Mouse (Mus musculus) activated CD4-positive, CD25-positive, alpha-beta regulatory T cell, adult 9 weeks (primary cell): Measurements from ENCODE around the gene Tspyl1. TPM values are rescaled to one million over a fixed set of nuclear protein-coding genes. Genes with fewer than 3 reads are reported as not detected.

Experiments
- polyA plus RNA-seq: library from polyadenylated mRNA; unstranded; fragments of 100-300 nt; shearing (Covaris generic); gene quantifications from one replicate; pipeline ENCODE4 v1.2.1, GENCODE M21; 2017

The Tspyl1 gene
- 77.9 TPM for polyA plus RNA-seq

DNA sequence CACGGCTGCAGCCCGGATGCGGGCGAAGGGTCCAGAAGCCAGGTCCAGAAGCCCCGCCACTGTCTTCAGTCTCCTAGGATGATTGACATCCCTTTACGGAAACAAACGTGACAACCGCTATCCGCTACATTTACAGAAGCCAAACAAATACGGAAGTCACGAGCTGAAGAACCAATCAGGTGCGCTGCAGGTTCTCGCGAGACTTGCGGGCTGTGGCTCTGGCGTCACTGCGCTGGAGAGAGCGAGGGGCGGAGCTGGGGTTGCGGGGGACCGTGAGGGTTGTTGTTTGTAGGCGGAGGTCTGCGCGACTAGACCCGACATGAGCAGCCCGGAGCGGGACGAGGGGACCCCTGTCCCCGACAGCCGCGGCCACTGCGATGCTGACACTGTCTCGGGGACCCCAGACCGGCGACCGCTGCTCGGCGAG lies at the start of gene Tspyl1:
Gene Tspyl1, plus strand, starts transcription at position 229 of the 427 bp plus-strand sequence.

DNA sequence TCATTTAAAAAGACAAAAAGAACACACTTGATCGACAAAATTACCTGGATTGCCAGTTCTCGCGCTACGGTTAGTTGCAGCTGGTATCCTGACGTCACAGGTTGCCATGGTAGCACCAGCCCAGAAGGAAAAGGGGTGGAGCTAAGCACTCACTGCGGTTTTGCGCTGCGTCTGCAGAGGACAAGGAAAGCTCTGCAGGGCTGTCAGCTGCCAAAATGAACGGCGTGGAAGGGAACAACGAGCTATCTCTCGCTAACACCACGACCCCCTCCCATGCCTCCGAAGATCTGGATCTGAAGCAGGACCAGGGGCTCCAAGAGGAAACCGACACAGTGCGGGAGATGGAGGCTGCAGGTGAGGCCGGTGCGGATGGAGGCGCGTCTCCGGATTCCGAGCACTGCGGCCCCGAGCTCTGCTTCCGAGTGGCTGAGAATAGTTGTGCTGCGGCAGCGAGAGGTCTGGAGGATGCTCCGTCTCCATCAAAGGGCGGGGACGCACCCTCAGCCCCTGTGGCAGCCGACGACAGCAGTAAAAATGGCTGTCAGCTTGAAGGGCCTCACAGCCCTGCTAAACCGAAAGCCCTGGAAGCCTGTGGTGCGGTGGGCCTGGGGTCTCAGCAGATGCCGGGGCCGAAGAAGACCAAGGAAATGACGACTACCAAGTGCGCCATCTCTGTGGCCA lies 15.4 kb downstream of the Tspyl1 start, which contains the start of gene Tspyl4:
Gene Tspyl4, plus strand, starts transcription at position 144 of the 681 bp plus-strand sequence.

Other genes starting within 250 kb of the Tspyl1 start
- not detected for gene Trappc3l, start 244.6 kb upstream of the Tspyl1 start, polyA plus RNA-seq
- gene Calhm4, start 237.9 kb upstream of the Tspyl1 start, polyA plus RNA-seq: 0.07 TPM
- not detected for gene Calhm5, start 185.7 kb upstream of the Tspyl1 start, polyA plus RNA-seq
- 24.7 TPM for gene Calhm6, start 154.2 kb upstream of the Tspyl1 start, polyA plus RNA-seq
- 4.0 TPM for gene Dse, start 74.5 kb upstream of the Tspyl1 start, polyA plus RNA-seq
- 13.3 TPM for gene Tspyl4, start 15.3 kb downstream of the Tspyl1 start, polyA plus RNA-seq
- gene Col10a1, start 107.8 kb downstream of the Tspyl1 start, polyA plus RNA-seq: 1.3 TPM
- 68.8 TPM for gene Nt5dc1, start 136.4 kb downstream of the Tspyl1 start, polyA plus RNA-seq
- gene Frk, start 201.2 kb downstream of the Tspyl1 start, polyA plus RNA-seq: not detected